Mouse (Mus musculus): ENCODE results near the gene Atxn2.

Atxn2 gene

GRCm38 (mm10) chr5:121856740-121857139, 145.6 kb downstream of the Atxn2 start:
- DNase-seq (ENCODE audit: low spot score) = no peak

GRCm38 (mm10) chr5:121858427-121858826, 147.3 kb downstream of the Atxn2 start:
- DNase-seq (ENCODE audit: low spot score) = no peak

GRCm38 (mm10) chr5:121861964-121862363, 150.8 kb downstream of the Atxn2 start:
- DNase-seq (ENCODE audit: low spot score) = no peak

- DNase-seq (ENCODE audit: low spot score) = no peak
Measured at GRCm38 (mm10) chr5:121864330-121864729, 153.2 kb downstream of the Atxn2 start.

All from ovary, adult 18-20 months (tissue).